Mouse (Mus musculus) thymus, postnatal 4 days (tissue): ENCODE data around the gene Col1a1.
A peak's percentile ranks its signal among the peaks of the same experiment; 100 is the strongest.

Experiments used
- DNase-seq: peaks from one replicate; pipeline ENCODE4 v3.0.0; 2021

The Col1a1 gene

GRCm38 (mm10) chr11:94997596-94997995 is 61.6 kb downstream of the Col1a1 start:
- no peak for DNase-seq

- DNase-seq: peak; percentile 96
Observed at GRCm38 (mm10) chr11:94998041-94998531, 62.1 kb downstream of the Col1a1 start.

GRCm38 (mm10) chr11:95000128-95000527 is 64.1 kb downstream of the Col1a1 start:
- peak; percentile 56 for DNase-seq

GRCm38 (mm10) chr11:95000548-95000947 is 64.5 kb downstream of the Col1a1 start:
- DNase-seq: peak; percentile 76

- peak; percentile 80 for DNase-seq
Observed at GRCm38 (mm10) chr11:95001058-95001457, 65.0 kb downstream of the Col1a1 start.

GRCm38 (mm10) chr11:95001584-95002347 is 65.7 kb downstream of the Col1a1 start:
- DNase-seq: peak; percentile 20
